Mouse (Mus musculus) heart, embryonic 13.5 days (tissue): Measurements from ENCODE around the gene Adcyap1r1. TPM values are rescaled to one million over a fixed set of nuclear protein-coding genes. Genes with fewer than 3 reads are reported as not detected.

Source experiments
- ATAC-seq: fragments of 200-750 bp; cut with Nextera tagmentation; 2 replicates; pipeline ENCODE4 v1.8.0; 2017; ENCODE audit warnings: moderate TSS enrichment; ENCODE audit not compliant: insufficient number of reproducible peaks, low FRiP score, low TSS enrichment; ENCODE audit errors: extremely low read depth
- H3K27ac ChIP-seq: fragments of 300-500 bp; sonication (generic); replicated peaks from 2 replicates; pipeline ENCODE4 v1.5.1; 2015; ENCODE audit warnings: moderate library complexity, mild to moderate bottlenecking, inconsistent platforms
- H3K27me3 ChIP-seq: fragments of 300-500 bp; sonication (generic); replicated peaks from 2 replicates; pipeline ENCODE4 v1.6.1; 2015; ENCODE audit warnings: mild to moderate bottlenecking, inconsistent platforms
- H3K36me3 ChIP-seq: fragments of 300-500 bp; sonication (generic); 2 replicates; pipeline ENCODE4 v1.6.1; 2015; ENCODE audit warnings: mild to moderate bottlenecking, inconsistent platforms
- H3K4me1 ChIP-seq: fragments of 300-500 bp; sonication (generic); 2 replicates; pipeline ENCODE4 v1.6.1; 2015; ENCODE audit warnings: inconsistent platforms
- H3K4me2 ChIP-seq: fragments of 300-500 bp; sonication (generic); 2 replicates; pipeline ENCODE4 v1.6.1; 2015; ENCODE audit warnings: inconsistent platforms, mild to moderate bottlenecking, moderate library complexity
- H3K4me3 ChIP-seq: fragments of 300-500 bp; sonication (generic); 2 replicates; pipeline ENCODE4 v1.5.1; 2015; ENCODE audit warnings: moderate library complexity, mild to moderate bottlenecking, inconsistent platforms
- H3K9ac ChIP-seq: fragments of 300-500 bp; sonication (generic); 2 replicates; pipeline ENCODE4 v1.6.1; 2015; ENCODE audit warnings: inconsistent platforms, mild to moderate bottlenecking, moderate library complexity
- H3K9me3 ChIP-seq: fragments of 300-500 bp; sonication (generic); 2 replicates; pipeline ENCODE4 v1.6.1; 2016; ENCODE audit warnings: inconsistent platforms
- WGBS: fragments of 180-500 bp; shearing (Covaris S2); methylation state at CpG from one replicate; pipeline ENCODE4 v1.1.7; 2015; ENCODE audit warnings: mixed read lengths; 5-methylcytosine and 5-hydroxymethylcytosine counted together
- polyA plus RNA-seq: library from polyadenylated mRNA; unstranded; fragments of >200 nt; fragmentation: Nextera tagmentation; extraction: Ambion mirVana; gene quantifications from 2 replicates; pipeline ENCODE4 v1.2.1, GENCODE M21; 2015

Gene Adcyap1r1
- polyA plus RNA-seq, 1 experiment from 2014 or later = 3.6 TPM

DNA sequence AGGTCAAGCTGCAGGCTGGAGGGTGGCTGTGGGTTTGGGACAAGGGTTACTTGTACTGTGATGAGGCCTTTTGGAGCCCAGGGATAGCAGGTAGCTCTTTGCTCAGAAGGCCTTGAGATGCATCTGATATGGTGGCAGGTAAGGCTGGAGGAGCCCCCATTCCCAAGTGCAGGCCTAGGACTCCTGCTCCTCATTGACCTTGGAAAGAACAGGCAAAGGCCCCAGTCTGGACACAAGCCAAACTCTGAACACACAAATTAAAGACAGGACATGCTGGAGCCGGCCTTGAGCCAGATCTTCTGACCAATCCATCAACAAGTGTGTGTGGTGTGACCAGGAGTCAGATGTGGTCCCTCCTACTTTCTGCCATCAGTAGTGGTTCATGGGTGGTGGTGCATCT is 1.8 kb downstream of the Adcyap1r1 start:
- H3K9ac ChIP-seq = no peak overlapping the region
- peaks cover 25% of the 10 kb centered on the region for H3K4me1 ChIP-seq
- H3K4me2 ChIP-seq = peak overlapping the region; percentile 90
- H3K4me3 ChIP-seq = peak overlapping the region; percentile 62
- H3K27me3 ChIP-seq = peaks cover 95% of the 10 kb centered on the region
- no peaks in the 10 kb centered on the region for H3K36me3 ChIP-seq
- no peaks in the 10 kb centered on the region for H3K9me3 ChIP-seq
- no peak for ATAC-seq
- WGBS = 10% methylated on average over 1 of the region's 1 CpGs
- no peak overlapping the region for H3K27ac ChIP-seq

DNA sequence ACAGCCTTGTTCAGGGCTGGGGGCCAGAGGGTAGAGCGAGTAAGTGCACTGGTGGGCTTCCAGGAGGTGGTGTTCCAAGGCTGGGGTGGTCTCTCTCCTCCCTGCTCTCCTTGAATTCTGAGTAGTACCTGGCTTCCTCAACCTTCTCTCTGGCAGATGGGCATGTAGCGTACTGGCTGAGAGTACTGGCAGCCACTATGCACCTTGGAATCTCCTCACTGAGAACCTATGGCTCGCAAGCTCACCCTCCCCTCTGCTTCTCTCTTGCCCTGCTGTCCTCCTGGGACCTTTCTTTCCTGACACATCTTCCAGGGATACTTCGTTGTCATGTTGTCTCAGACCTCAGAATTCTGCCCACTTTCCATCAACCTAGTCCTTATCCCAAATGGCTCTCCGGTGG is 3.9 kb downstream of the Adcyap1r1 start:
- H3K27ac ChIP-seq = no peak overlapping the region
- no peak overlapping the region for H3K4me2 ChIP-seq
- H3K9ac ChIP-seq = no peak overlapping the region
- H3K27me3 ChIP-seq = peaks cover 94% of the 10 kb centered on the region
- WGBS = 67% methylated on average over 5 of the region's 5 CpGs
- H3K9me3 ChIP-seq = no peaks in the 10 kb centered on the region
- no peaks in the 10 kb centered on the region for H3K36me3 ChIP-seq
- no peak overlapping the region for H3K4me3 ChIP-seq
- peaks cover 25% of the 10 kb centered on the region for H3K4me1 ChIP-seq
- ATAC-seq = no peak

DNA sequence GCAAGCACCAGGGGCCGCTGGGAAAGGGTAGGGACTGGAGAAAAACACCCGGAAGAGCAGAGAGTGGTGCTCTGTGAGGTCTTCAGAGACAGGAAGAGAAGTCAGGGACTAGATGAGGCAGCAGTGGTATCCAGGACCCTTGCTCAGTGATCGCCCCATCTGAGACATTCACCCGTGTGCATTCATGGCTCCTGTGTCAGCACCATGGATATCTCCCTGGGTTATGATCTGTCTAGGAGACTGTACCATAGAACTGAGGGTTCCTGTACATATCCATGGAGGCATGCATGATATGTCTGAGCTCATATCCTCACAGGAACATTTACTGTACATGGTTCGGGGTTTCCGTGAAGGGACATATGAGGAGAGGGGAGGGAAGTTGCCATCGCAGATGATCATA is 5.9 kb downstream of the Adcyap1r1 start:
- Histone ChIP-seq H3K4me2 (no peak overlapping the region), H3K36me3 (no peaks in the 10 kb centered on the region), H3K27ac (no peak overlapping the region), H3K27me3 (peaks cover 89% of the 10 kb centered on the region), H3K4me3 (no peak overlapping the region), H3K9me3 (no peaks in the 10 kb centered on the region), H3K9ac (no peak overlapping the region), H3K4me1 (peaks cover 12% of the 10 kb centered on the region)
- no peak for ATAC-seq
- WGBS = 57% methylated on average over 7 of the region's 7 CpGs

DNA sequence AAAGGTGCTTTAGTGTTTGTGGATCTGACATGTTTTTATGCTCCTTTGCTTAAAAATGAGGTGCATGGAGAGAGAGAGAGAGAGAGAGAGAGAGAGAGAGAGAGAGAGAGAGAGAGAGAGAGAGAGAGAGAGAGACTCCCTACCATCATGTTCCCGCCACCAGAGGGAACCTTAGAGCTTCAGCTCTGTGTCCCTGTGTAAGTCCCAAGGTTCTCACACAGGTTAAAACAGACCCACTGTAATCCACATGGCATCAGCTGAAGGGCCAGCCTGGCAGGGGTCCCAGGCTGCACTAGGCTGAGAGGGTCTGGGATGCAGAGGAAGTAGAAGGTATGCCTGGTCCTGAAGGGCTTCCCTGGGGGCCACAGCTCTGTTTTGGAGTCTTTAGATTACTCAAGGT is 6.4 kb downstream of the Adcyap1r1 start:
- no peak for ATAC-seq
- H3K36me3 ChIP-seq = no peaks in the 10 kb centered on the region
- WGBS = 44% methylated on average over 1 of the region's 1 CpGs

DNA sequence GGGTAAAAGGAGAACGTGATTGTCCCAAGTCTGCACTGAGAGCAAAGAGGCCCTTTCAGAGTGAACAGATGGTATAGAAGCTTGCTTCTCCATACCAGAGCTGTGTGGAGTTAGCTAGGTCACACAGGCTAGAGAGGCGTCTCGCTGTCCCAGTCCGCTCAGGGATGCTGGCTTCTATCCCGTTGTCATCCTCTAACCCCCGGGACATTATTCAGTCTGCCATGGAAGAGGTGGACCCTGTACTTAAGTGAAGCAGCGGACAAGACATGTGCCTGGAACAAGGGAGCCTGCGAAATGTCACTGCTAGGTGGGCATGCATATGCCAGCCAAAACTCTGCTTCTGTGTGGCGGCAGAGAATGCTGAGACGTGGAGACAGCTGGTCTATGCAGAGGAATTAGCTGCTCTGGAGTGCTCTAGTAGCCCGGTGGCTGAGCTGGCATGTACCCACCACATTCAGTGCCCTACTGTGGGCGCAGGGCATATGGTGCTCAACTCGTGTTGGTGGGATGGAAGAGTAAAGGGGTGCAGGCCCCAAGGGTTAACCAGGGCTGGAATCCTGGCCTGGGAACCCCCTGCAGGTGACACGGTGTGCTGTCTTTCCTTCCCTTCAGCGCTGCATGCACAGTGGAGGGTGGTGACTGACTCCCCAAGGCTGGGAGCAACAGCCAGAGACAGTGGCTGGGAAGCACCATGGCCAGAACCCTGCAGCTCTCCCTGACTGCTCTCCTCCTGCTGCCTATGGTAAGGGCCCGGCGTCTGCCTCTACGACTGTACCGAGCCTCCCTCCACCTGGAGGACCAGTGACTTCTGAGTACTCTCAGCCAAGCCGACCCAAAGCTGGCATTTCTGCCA is 8.0 kb downstream of the Adcyap1r1 start:
- no peak for ATAC-seq
- Histone ChIP-seq H3K4me3 (no peak overlapping the region), H3K27ac (no peak overlapping the region), H3K36me3 (no peaks in the 10 kb centered on the region), H3K27me3 (peaks cover 77% of the 10 kb centered on the region), H3K4me2 (no peak overlapping the region), H3K4me1 (no peaks in the 10 kb centered on the region), H3K9ac (no peak overlapping the region), H3K9me3 (no peaks in the 10 kb centered on the region)
- 74% methylated on average over 20 of the region's 20 CpGs for WGBS

More for the DNA sequence above, 6.4 kb downstream of the Adcyap1r1 start:
- Histone ChIP-seq H3K9ac (no peak overlapping the region), H3K4me1 (peaks cover 7% of the 10 kb centered on the region), H3K27me3 (peaks cover 89% of the 10 kb centered on the region), H3K27ac (no peak overlapping the region), H3K4me3 (no peak overlapping the region), H3K4me2 (no peak overlapping the region), H3K9me3 (no peaks in the 10 kb centered on the region)

DNA sequence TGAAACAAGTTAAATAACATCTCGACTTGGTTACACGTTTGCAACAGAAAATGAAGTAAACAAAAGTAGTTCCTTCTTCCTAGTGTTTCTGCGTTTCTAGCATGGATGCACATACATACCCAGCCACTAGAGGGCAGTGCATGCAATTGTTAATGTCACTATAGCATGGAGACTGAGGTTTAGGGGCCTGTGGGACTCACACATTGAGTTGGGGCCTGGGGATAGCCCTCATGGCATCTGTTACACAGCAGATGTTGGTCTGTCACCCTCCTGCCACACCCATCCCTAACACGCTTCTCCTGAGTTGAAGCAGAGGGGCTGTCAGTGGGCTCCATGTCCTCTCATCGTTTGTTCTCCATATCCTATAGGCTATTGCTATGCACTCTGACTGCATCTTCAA is 9.4 kb downstream of the Adcyap1r1 start:
- no peak overlapping the region for H3K9ac ChIP-seq
- 60% methylated on average over 5 of the region's 5 CpGs for WGBS
- ATAC-seq = no peak
- H3K36me3 ChIP-seq = no peaks in the 10 kb centered on the region
- no peak overlapping the region for H3K4me3 ChIP-seq
- H3K4me1 ChIP-seq = no peaks in the 10 kb centered on the region
- H3K4me2 ChIP-seq = no peak overlapping the region
- no peak overlapping the region for H3K27ac ChIP-seq
- peaks cover 64% of the 10 kb centered on the region for H3K27me3 ChIP-seq
- H3K9me3 ChIP-seq = no peaks in the 10 kb centered on the region

DNA sequence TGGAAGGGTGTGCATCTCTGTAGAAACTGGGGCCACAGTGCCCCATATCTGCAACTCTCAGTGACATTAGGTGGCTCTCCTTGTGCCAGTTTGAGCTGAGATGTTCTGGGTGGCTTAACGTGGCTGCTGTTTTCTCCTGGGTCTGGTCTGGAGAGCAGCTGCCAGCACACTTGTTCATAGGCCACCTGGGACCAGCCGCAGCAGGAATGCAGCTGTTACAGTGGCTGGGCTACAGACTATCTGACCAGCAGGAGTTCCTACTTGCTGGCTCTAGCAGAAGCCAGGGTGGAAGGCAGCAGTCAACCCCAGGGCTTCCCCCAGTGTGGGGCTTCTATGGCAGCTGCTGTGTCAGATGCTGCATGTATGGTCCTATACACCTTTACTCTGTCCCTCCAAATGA is 9.9 kb downstream of the Adcyap1r1 start:
- H3K9me3 ChIP-seq = no peaks in the 10 kb centered on the region
- no peak for ATAC-seq
- H3K36me3 ChIP-seq = no peaks in the 10 kb centered on the region
- peaks cover 58% of the 10 kb centered on the region for H3K27me3 ChIP-seq
- H3K27ac ChIP-seq = no peak overlapping the region
- 72% methylated on average over 2 of the region's 2 CpGs for WGBS
- no peak overlapping the region for H3K4me3 ChIP-seq
- no peak overlapping the region for H3K4me2 ChIP-seq
- H3K4me1 ChIP-seq = no peaks in the 10 kb centered on the region
- H3K9ac ChIP-seq = no peak overlapping the region

DNA sequence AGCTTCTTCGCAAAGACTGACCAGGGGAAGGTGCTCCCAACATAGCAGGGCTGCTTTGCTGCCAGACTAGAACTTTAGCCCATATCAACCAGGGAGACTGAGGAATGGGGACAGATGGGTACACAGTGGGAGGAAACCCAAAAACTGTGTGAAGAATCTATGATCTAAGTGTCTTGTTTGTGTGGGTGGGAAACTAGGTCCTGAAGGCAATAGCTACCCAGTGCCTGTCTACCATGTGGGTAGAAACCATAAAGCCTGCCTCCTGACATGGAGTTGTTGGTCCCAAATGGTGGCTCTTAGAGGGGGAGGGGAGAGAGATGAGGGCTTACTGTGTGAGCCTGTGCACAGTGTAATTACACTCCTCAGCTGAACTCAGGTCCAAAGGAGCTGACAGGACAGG is 10.6 kb downstream of the Adcyap1r1 start:
- H3K9me3 ChIP-seq = no peaks in the 10 kb centered on the region
- no peak overlapping the region for H3K27ac ChIP-seq
- 90% methylated on average over 1 of the region's 1 CpGs for WGBS
- H3K4me2 ChIP-seq = no peak overlapping the region
- H3K27me3 ChIP-seq = peaks cover 51% of the 10 kb centered on the region
- H3K4me3 ChIP-seq = no peak overlapping the region
- no peaks in the 10 kb centered on the region for H3K4me1 ChIP-seq
- H3K9ac ChIP-seq = no peak overlapping the region
- no peaks in the 10 kb centered on the region for H3K36me3 ChIP-seq
- ATAC-seq = no peak

DNA sequence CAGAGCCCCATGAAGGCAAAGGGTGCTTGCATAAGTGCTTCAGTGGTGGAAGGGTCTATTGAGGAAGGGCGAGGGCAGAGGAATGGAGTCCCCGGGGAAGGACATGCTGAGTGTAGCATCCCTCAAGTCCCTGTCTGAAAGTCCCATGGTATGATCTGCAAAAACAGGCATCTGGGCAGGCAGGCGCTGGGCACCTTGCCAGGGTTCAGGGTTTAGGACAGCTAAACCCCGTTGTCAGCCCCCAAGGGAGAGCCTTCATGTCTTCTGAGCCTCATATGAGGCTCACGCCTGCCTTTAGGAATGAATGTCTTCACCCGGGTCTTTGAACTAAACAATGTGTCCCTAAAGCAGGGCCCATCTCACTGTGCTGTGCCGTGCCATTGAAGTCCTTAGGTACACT is 12.2 kb downstream of the Adcyap1r1 start:
- Histone ChIP-seq H3K27me3 (peaks cover 47% of the 10 kb centered on the region), H3K9me3 (no peaks in the 10 kb centered on the region), H3K4me3 (no peak overlapping the region), H3K4me2 (no peak overlapping the region), H3K27ac (no peak overlapping the region), H3K4me1 (no peaks in the 10 kb centered on the region), H3K36me3 (no peaks in the 10 kb centered on the region), H3K9ac (no peak overlapping the region)
- WGBS = 70% methylated on average over 7 of the region's 7 CpGs
- ATAC-seq = no peak

DNA sequence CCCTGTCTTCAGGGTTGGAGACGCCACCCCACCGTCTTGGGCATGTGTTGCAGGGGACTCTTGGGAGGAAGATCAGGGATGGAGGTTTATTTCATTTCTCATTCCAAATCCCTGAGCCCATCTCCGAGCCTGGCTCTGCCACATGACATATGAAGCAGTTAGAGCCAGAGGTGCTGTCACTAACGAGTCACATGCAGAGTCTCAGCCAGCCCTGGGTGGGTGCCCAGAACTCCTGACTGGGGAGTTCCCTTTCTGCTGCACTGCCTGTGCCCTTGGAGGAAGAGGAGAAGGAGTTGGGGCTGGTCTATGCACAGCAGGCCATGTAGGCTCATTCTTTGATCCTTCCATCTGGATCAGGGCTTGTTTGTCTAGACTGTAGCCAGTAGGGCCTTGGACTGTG is 13.5 kb downstream of the Adcyap1r1 start:
- Histone ChIP-seq H3K4me2 (no peak overlapping the region), H3K4me1 (no peaks in the 10 kb centered on the region), H3K4me3 (no peak overlapping the region), H3K27ac (no peak overlapping the region), H3K36me3 (no peaks in the 10 kb centered on the region), H3K9ac (no peak overlapping the region), H3K9me3 (no peaks in the 10 kb centered on the region), H3K27me3 (peaks cover 35% of the 10 kb centered on the region)
- 74% methylated on average over 4 of the region's 4 CpGs for WGBS
- ATAC-seq = no peak

DNA sequence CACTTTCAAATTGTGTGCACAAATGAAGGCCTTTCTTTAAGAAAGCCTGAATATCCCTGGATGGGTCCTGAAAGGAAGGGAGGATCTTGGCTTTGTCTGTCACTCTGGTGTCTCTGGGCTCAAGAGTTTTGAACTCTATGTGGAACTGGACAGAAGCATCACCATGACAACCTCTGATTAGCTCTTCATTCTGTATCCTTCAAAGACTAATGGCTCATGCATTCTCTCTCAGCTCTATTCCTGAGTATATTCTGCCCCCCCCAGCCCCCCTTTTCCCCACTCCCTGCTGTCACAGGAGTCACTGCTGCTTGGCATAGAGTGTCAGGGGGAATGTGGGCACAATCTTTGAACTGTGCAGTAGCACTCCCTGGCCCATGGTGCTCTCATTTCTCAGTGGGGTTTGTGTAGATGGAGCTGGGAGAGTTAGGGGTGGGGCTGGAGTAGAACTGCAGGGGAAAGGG is 14.6 kb downstream of the Adcyap1r1 start:
- no peak overlapping the region for H3K27ac ChIP-seq
- no peaks in the 10 kb centered on the region for H3K9me3 ChIP-seq
- no peaks in the 10 kb centered on the region for H3K36me3 ChIP-seq
- H3K27me3 ChIP-seq = peaks cover 29% of the 10 kb centered on the region
- H3K4me1 ChIP-seq = no peaks in the 10 kb centered on the region
- no peak for ATAC-seq
- H3K9ac ChIP-seq = no peak overlapping the region
- no peak overlapping the region for H3K4me3 ChIP-seq
- no peak overlapping the region for H3K4me2 ChIP-seq

DNA sequence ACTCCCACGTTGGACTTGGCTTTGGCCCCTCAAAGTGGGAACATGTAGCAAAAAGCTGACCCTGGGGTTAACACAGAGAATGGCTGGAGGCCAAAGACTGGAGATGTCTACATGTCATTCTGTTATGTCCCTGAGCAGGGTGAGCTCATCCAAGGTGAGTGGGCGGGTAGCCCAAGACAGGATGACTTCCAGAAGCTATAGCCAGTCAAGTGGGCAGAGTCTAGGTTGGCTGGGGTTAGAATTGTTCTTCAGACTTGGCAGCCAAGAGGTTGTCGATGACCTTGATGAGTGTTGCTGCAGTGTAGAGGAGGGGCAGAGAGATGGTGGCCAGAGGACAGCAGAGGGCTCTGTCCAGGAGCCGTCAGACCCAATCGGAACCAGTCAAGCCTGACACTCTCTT is 18.9 kb downstream of the Adcyap1r1 start:
- no peaks in the 10 kb centered on the region for H3K9me3 ChIP-seq
- no peak overlapping the region for H3K27ac ChIP-seq
- H3K36me3 ChIP-seq = no peaks in the 10 kb centered on the region
- no peaks in the 10 kb centered on the region for H3K4me1 ChIP-seq
- no peak overlapping the region for H3K4me3 ChIP-seq
- peaks cover 20% of the 10 kb centered on the region for H3K27me3 ChIP-seq
- no peak overlapping the region for H3K4me2 ChIP-seq
- ATAC-seq = no peak
- WGBS = 72% methylated on average over 5 of the region's 5 CpGs
- no peak overlapping the region for H3K9ac ChIP-seq
